Mouse (Mus musculus) MEL (cell line): ENCODE measurements around the gene Mthfd1l. TPM values are rescaled to one million over a fixed set of nuclear protein-coding genes. Genes with fewer than 3 reads are reported as not detected.
A peak's percentile ranks its signal among the peaks of the same experiment; 100 is the strongest.

ENCODE experiments used
- DNase-seq: peaks from one replicate; pipeline ENCODE4 v3.0.0; 2011; ENCODE audit warnings: low read depth, low spot score
- H3K27ac ChIP-seq: 2 replicates; pipeline ENCODE4 v1.5.1; 2012; ENCODE audit warnings: low read depth, mild to moderate bottlenecking, control low read depth, low read length, moderate library complexity; ENCODE audit not compliant: control insufficient read depth
- H3K27me3 ChIP-seq, 2 experiments: fragments of 150-350 bp in 1 of 2; sonication (generic) in 1 of 2; 2 replicates each; pipeline ENCODE4 v1.6.1; 2012; ENCODE audit warnings: low read length in 2 of 2, mild to moderate bottlenecking in 2 of 2, improper control_type of control experiment in 1 of 2, moderate library complexity in 1 of 2; ENCODE audit not compliant: insufficient read depth in 2 of 2, control insufficient read depth in 1 of 2
- H3K36me3 ChIP-seq, 2 experiments: 2 replicates each; pipeline ENCODE4 v1.6.1; 2012 to 2014; ENCODE audit warnings: low read length in 2 of 2, improper control_type of control experiment in 1 of 2, inconsistent platforms in 1 of 2, mild to moderate bottlenecking in 1 of 2; ENCODE audit not compliant: insufficient read depth in 2 of 2, control insufficient read depth in 1 of 2
- H3K4me1 ChIP-seq, 2 experiments: fragments of 150-350 bp in 1 of 2; sonication (generic) in 1 of 2; 2 replicates each; pipeline ENCODE4 v1.6.1; 2012; ENCODE audit warnings: low read length in 2 of 2, improper control_type of control experiment in 1 of 2, mild to moderate bottlenecking in 1 of 2; ENCODE audit not compliant: insufficient read depth in 2 of 2, control insufficient read depth in 1 of 2
- H3K4me3 ChIP-seq, 2 experiments: fragments of 150-350 bp in 1 of 2; sonication (generic) in 1 of 2; 2 replicates each; pipeline ENCODE4 v1.5.1; 2012; ENCODE audit warnings: low read depth in 2 of 2, low read length in 2 of 2, mild to moderate bottlenecking in 2 of 2, moderate library complexity in 2 of 2, control low read depth in 1 of 2, improper control_type of control experiment in 1 of 2; ENCODE audit not compliant: control insufficient read depth in 1 of 2, insufficient read depth in 1 of 2
- H3K79me2 ChIP-seq: 2 replicates; pipeline ENCODE4 v1.6.1; 2012; ENCODE audit warnings: mild to moderate bottlenecking, low read length, moderate library complexity; ENCODE audit not compliant: control insufficient read depth, poor library complexity, insufficient read depth
- H3K9ac ChIP-seq: 2 replicates; pipeline ENCODE4 v1.6.1; 2012; ENCODE audit warnings: low read depth, mild to moderate bottlenecking, control low read depth, low read length, moderate library complexity; ENCODE audit not compliant: control insufficient read depth, poor library complexity, severe bottlenecking
- H3K9me3 ChIP-seq: fragments of 150-350 bp; sonication (generic); replicated peaks from 2 replicates; pipeline ENCODE4 v1.6.1; 2012; ENCODE audit warnings: mild to moderate bottlenecking, low read length, improper control_type of control experiment, moderate library complexity; ENCODE audit not compliant: insufficient read depth
- CHD1 ChIP-seq: IDR thresholded peaks from 2 replicates; pipeline ENCODE4 v1.6.1; 2012; ENCODE audit warnings: low read depth, mild to moderate bottlenecking, inconsistent platforms, low read length, improper control_type of control experiment
- CTCF ChIP-seq, 3 experiments: IDR thresholded peaks in 2 of 3; conservative IDR thresholded peaks in 1 of 3; 2 replicates each; pipeline ENCODE4 v1.5.1; 2011 to 2012; ENCODE audit warnings: low read length in 3 of 3, low read depth in 2 of 3, mild to moderate bottlenecking in 2 of 3, improper control_type of control experiment in 1 of 3, inconsistent platforms in 1 of 3, mixed read lengths in 1 of 3, moderate library complexity in 1 of 3; ENCODE audit not compliant: control insufficient read depth in 1 of 3, insufficient read depth in 1 of 3, poor library complexity in 1 of 3, severe bottlenecking in 1 of 3
- ETS1 ChIP-seq: IDR thresholded peaks from 2 replicates; pipeline ENCODE4 v1.6.1; 2012; ENCODE audit warnings: low read depth, mild to moderate bottlenecking, inconsistent platforms, low read length, improper control_type of control experiment, moderate library complexity
- HCFC1 ChIP-seq: IDR thresholded peaks from 2 replicates; pipeline ENCODE4 v1.6.1; 2012; ENCODE audit warnings: low read depth, mild to moderate bottlenecking, inconsistent platforms, low read length, improper control_type of control experiment, moderate library complexity
- JUND ChIP-seq: IDR thresholded peaks from 2 replicates; pipeline ENCODE4 v1.6.1; 2011; ENCODE audit warnings: low read depth, mild to moderate bottlenecking, improper control_type of control experiment, low read length
- MAX ChIP-seq: IDR thresholded peaks from 2 replicates; pipeline ENCODE4 v1.6.1; 2011; ENCODE audit warnings: low read length, improper control_type of control experiment
- MAZ ChIP-seq: IDR thresholded peaks from 2 replicates; pipeline ENCODE4 v1.6.1; 2012; ENCODE audit warnings: low read depth, mild to moderate bottlenecking, inconsistent platforms, low read length, improper control_type of control experiment
- NELFE ChIP-seq: IDR thresholded peaks from 2 replicates; pipeline ENCODE4 v1.6.1; 2011; ENCODE audit warnings: low read depth, low read length, improper control_type of control experiment
- RAD21 ChIP-seq: IDR thresholded peaks from 2 replicates; pipeline ENCODE4 v1.6.1; 2011; ENCODE audit warnings: mild to moderate bottlenecking, low read depth, low read length, improper control_type of control experiment
- RCOR1 ChIP-seq: IDR thresholded peaks from 2 replicates; pipeline ENCODE4 v1.6.1; 2012; ENCODE audit warnings: low read depth, mild to moderate bottlenecking, inconsistent platforms, low read length, improper control_type of control experiment
- SIN3A ChIP-seq: IDR thresholded peaks from 2 replicates; pipeline ENCODE4 v1.6.1; 2012; ENCODE audit warnings: low read length, improper control_type of control experiment, inconsistent platforms
- SMC3 ChIP-seq: IDR thresholded peaks from 2 replicates; pipeline ENCODE4 v1.6.1; 2011; ENCODE audit warnings: low read depth, low read length, improper control_type of control experiment
- TAL1 ChIP-seq: IDR thresholded peaks from 2 replicates; pipeline ENCODE4 v1.6.1; 2012; ENCODE audit warnings: mild to moderate bottlenecking, inconsistent platforms, low read length, moderate library complexity, mixed read lengths
- TBP ChIP-seq: IDR thresholded peaks from 2 replicates; pipeline ENCODE4 v1.8.0; 2011; ENCODE audit warnings: low read depth, low read length, improper control_type of control experiment
- ZC3H11A ChIP-seq: IDR thresholded peaks from 2 replicates; pipeline ENCODE4 v1.6.1; 2012; ENCODE audit warnings: low read depth, mild to moderate bottlenecking, inconsistent platforms, low read length, improper control_type of control experiment
- polyA plus RNA-seq, 2 experiments: library from polyadenylated mRNA; stranded (reverse) in 1 of 2; unstranded in 1 of 2; fragments of >175 nt in 1 of 2; fragments of >200 nt in 1 of 2; gene quantifications; 2 replicates each; pipeline versions ENCODE4 v1.2.1 to v1.2.4; 2012; ENCODE audit warnings: low replicate concordance in 2 of 2, low read depth in 1 of 2; ENCODE audit not compliant: insufficient read length in 2 of 2, insufficient read depth in 1 of 2, missing spikeins in 1 of 2
- total RNA-seq: library from RNA; depleted of rRNA; stranded (reverse); fragments of 300-350 nt; gene quantifications from 2 replicates; pipeline ENCODE4 v1.2.3, GENCODE M21; 2012

Gene Mthfd1l
- total and polyA plus RNA-seq, 3 experiments = 43.1 to 1,097 (median 83.0) TPM

DNA sequence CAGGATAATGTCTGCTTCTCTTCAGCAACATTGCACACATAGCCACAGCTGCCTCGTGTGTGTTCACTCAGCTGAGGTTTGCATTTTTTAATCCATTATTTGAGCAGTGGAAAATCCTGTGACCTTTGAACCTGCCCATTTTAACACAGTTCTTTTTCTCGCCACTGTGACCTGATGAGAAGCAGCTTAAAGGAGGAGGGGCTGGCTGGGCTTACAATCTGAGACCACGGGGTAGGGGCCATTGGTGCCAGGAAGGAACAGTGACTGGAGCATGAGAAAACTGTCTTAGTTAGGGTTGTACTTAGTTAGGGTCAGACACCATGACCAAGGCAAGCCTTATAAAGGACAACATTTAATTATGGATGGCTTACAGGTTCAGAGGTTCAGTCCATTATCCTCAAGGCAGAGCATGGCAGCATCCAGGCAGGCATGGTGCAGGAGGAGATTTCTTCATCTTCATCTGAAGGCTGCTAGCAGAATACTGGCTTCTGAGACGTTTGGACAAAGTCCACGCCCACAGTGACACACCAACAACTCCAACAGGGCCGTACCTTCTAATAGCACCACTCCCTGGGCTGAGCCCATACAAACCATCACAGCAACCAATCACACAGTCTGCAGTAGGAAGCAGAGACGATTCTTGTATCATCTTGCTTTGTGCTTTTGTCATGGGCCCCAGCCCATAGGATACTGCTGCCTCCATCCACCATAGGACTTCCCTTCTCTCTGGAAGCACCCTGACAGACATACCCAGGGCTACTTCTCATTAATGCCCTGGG, 112.6 kb downstream of the Mthfd1l start:
- H3K4me1 ChIP-seq = no peaks in the 10 kb centered on the region
- no peak for TF ChIP-seq TBP
- TF ChIP-seq MAZ = no peak
- no peak for TF ChIP-seq JUND
- no peak for TF ChIP-seq RCOR1
- no peak for TF ChIP-seq ETS1
- no peak for TF ChIP-seq TAL1
- TF ChIP-seq SIN3A = no peak
- TF ChIP-seq MAX = no peak
- no peak overlapping the region for H3K4me3 ChIP-seq
- DNase-seq = no peak
- H3K9ac ChIP-seq = no peak overlapping the region
- H3K27me3 ChIP-seq = no peaks in the 10 kb centered on the region
- H3K9me3 ChIP-seq = no peaks in the 10 kb centered on the region
- no peaks in the 10 kb centered on the region for H3K79me2 ChIP-seq
- peaks cover 0 to 9% of the 10 kb centered on the region in 2 experiments; a peak in 2 of 4 replicates for H3K36me3 ChIP-seq
- no peak overlapping the region for H3K27ac ChIP-seq

DNA sequence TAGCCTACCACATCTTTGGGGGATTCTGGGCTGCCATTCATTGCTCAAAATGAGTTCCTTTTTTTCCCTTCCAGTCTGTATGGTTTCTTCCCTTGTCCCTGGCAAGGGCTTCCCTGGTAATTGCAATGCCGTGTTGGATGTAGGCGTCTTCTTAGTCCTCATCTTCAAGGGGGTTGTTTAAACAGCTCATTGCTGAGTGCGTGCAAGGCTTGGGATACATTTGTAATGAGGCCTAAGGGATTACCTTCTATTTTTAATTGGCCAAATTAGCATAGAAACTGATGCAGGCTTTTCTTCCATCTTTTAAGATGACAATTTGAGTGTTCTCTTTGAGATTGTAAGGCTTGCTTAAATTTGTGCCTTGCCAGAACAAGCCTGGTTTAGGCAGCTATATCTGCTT, 114.6 kb downstream of the Mthfd1l start:
- H3K4me3 ChIP-seq = no peak overlapping the region
- H3K27me3 ChIP-seq = no peaks in the 10 kb centered on the region
- DNase-seq = no peak
- no peak overlapping the region for H3K9ac ChIP-seq
- H3K9me3 ChIP-seq = no peaks in the 10 kb centered on the region
- TF ChIP-seq HCFC1 (no peak), RAD21 (no peak)
- TF ChIP-seq, all 39 proteins: peak for 0
- H3K27ac ChIP-seq = no peak overlapping the region
- no peaks in the 10 kb centered on the region for H3K79me2 ChIP-seq
- H3K36me3 ChIP-seq = peaks cover 0 to 15% of the 10 kb centered on the region in 2 experiments; a peak in 2 of 4 replicates
- H3K4me1 ChIP-seq = no peaks in the 10 kb centered on the region

DNA sequence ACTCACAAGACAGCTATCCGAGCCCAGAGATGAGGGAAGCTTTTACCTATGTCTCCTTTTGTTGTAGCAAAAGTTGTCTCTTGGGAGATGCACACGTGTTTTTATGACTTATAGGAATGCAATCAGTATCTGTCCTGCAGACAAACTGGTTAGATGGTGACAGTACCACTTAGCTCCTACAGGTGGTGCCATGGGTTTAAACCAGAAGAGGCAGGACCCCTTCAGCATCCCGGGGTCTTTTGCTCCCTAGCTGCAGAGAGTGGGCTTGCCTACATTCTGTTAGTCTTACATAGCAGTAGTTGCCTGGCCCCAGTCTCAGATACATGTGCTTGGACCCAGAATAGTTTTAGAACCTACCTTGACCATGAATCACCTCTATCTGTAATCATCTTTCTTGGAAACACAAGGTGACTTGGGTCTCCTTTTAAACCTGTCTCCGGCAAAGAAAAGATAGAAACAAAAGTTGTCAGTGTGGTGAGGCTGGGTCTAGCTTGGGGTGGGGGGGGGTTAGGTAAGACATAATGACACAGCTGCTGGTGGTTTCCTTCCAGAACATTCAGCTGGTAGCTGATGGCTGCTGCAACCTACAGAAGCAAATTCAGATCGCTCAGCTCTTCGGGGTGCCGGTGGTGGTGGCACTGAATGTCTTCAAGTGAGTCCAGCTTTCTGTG, 116.0 kb downstream of the Mthfd1l start:
- Histone ChIP-seq H3K27me3 (no peaks in the 10 kb centered on the region), H3K4me3 (no peak overlapping the region), H3K9me3 (no peaks in the 10 kb centered on the region), H3K4me1 (no peaks in the 10 kb centered on the region), H3K9ac (no peak overlapping the region), H3K36me3 (peaks cover 0 to 15% of the 10 kb centered on the region in 2 experiments; a peak in 2 of 4 replicates), H3K79me2 (no peaks in the 10 kb centered on the region), H3K27ac (no peak overlapping the region)
- TF ChIP-seq CTCF (IDR thresholded peaks at IDR 0.05 in 2 of 3, conservative IDR thresholded peaks at IDR 0.05 in 1 of 3; ENCODE audit: control insufficient read depth in 1 of 3, insufficient read depth in 1 of 3, low read depth in 2 of 3, low read length in 3 of 3, poor library complexity in 1 of 3, severe bottlenecking in 1 of 3) (peak; percentile 19 to 44 (median 40); a peak in 5 of 6 replicates), SIN3A (no peak), ZC3H11A (0 out of 2 replicates have a peak, but pooled peaks have one; percentile 18), NELFE (no peak), RAD21 (peak; percentile 28), CHD1 (no peak), SMC3 (peak; percentile 39), MAZ (no peak)
- peak; percentile 21 for DNase-seq
